8 mouse cellular contexts compared by ENCODE assay signal in the genomic region with DNA sequence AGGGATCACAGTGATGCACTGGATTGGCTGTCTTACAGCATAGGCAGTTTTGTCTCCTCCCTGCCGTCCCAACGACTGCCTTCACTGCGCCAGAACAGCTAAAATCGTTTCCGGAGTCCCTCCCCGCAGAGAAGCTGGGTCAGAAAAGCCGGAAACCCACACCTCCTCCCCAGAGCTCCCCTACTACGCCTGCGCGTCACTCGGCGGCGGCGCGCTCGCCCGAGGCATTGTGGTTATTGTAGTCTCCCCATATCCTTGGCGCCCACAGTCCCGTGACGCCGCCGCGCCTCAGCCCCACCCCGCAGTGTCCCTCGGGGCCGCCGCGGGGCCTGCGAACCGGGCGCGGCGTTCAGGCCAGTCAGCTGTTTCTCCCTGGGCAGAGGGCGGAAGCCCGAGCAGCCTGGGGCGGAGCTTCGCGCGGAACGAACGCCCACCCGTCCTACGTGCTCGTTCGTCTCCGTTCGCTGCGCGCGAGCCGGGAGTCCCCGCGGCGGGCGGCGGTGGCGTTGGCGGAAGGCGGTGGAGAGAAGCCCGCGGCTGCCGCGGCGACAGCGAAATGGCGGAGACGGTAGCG. TPM values are rescaled to one million over a fixed set of nuclear protein-coding genes. Genes with fewer than 3 reads are reported as not detected.
A peak's percentile ranks its signal among the peaks of the same experiment; 100 is the strongest.
DNase-seq lines count a peak whose midpoint lies in the region; ATAC-seq lines count a peak whose summit lies in the region.

A gene (plus strand): TSS at position 256 of the 574 bp plus-strand sequence.

- peak; percentile 84 for ATAC-seq in inflammation-experienced regulatory T-cells, adult 6 months
- ATAC-seq in megakaryocyte-erythroid progenitor cell, adult 5-6 weeks (replicated peaks; ENCODE audit: low FRiP score, low TSS enrichment, poor library complexity, severe bottlenecking), result peak; percentile 95

- intact Hi-C loops in gastrocnemius, postnatal 14 days (cut with DNase I; ENCODE audit: low total_unique reads), result no loop called here
- intact Hi-C loops in left cerebral cortex, postnatal 10 days (cut with DNase I), result no loop called here

- peak; percentile 98 for DNase-seq in adipocyte (ENCODE audit: low spot score)
- DNase-seq in embryo, embryonic 10 days (ENCODE audit: low spot score), result peak; percentile 97
- DNase-seq in gastrocnemius, postnatal 14 days, result peak; percentile 98
- DNase-seq in left cerebral cortex, postnatal 10 days (ENCODE audit: extremely low spot score in 1 of 2, low spot score in 2 of 2), result peak; percentile 96 to 97
- peak; percentile 98 for DNase-seq in right cerebral cortex, postnatal 25 days
- peak; percentile 99 for DNase-seq in yolk sac, embryonic 10.5 days (ENCODE audit: low spot score)

RNA-seq across cellular contexts. Expression of the gene that starts here (rescaled TPM):
- 100 to 1,000 TPM; 136 to 153 TPM for total RNA-seq in gastrocnemius, postnatal 14 days (2021)
- polyA plus RNA-seq in inflammation-experienced regulatory T-cells, adult 6 months (2017; shearing (Covaris generic)), result 100 to 1,000 TPM; 198 to 221 (median 215) TPM
- 100 to 1,000 TPM; 197 to 199 TPM for total RNA-seq in left cerebral cortex, postnatal 10 days (2021)
- total RNA-seq in megakaryocyte-erythroid progenitor cell, adult 5-6 weeks (2014; fragmentation: Nextera tagmentation), result 281 and 293 TPM in 2 replicates
- total RNA-seq in megakaryocyte-erythroid progenitor cell, adult 5-6 weeks (2017), result 83.3 and 144 TPM in 2 replicates

Comparison
In these comparisons a context has a peak if more than half of its experiments do, and no peak if none do; other contexts are left out.
1. Peak in every context shown above with its lines: DNase-seq and ATAC-seq.